Mouse (Mus musculus) adrenal gland, adult 10 weeks (tissue): Measurements from ENCODE around the gene Gm2663. TPM values are rescaled to one million over a fixed set of nuclear protein-coding genes. Genes with fewer than 3 reads are reported as not detected.

ENCODE experiments used
- polyA plus RNA-seq: library from polyadenylated mRNA; stranded (reverse); fragments of 350-450 nt; fragmentation: Illumina TruSeq; extraction: RNeasy Lipid Tissue Mini Kit (QIAGEN cat#74804); gene quantifications from one replicate; pipeline ENCODE4 v1.2.3, GENCODE M21; 2014; ENCODE audit warnings: low read depth, low replicate concordance

Gm2663 gene
- not detected for polyA plus RNA-seq

GRCm38 (mm10) chr6:40999379-40999778, at the start of gene Gm2663:
Gene Gm2663, minus strand, starts transcription at chr6:40999479.

GRCm38 (mm10) chr6:41035409-41035808, 36.1 kb upstream of the Gm2663 start, which contains the start of gene 2210010C04Rik:
Gene 2210010C04Rik, minus strand, starts transcription at chr6:41035509.

GRCm38 (mm10) chr6:40964454-40964853, 34.8 kb downstream of the Gm2663 start, which contains the start of gene 1810009J06Rik:
Gene 1810009J06Rik, plus strand, starts transcription at chr6:40964754.

GRCm38 (mm10) chr6:40951770-40952169, 47.5 kb downstream of the Gm2663 start, which contains the start of gene Gm4744:
Gene Gm4744, minus strand, starts transcription at chr6:40951870.

Other genes with a start within 250 kb of the Gm2663 start
- not detected for gene Moxd2, start 112.0 kb downstream of the Gm2663 start, polyA plus RNA-seq
- gene Prss58, start 99.1 kb downstream of the Gm2663 start, polyA plus RNA-seq, result not detected
- gene 1700074P13Rik, start 58.9 kb downstream of the Gm2663 start, polyA plus RNA-seq, result not detected
- not detected for gene Gm4744, start 47.6 kb downstream of the Gm2663 start, polyA plus RNA-seq
- gene 1810009J06Rik, start 34.7 kb downstream of the Gm2663 start, polyA plus RNA-seq, result not detected
- 0.52 TPM for gene 2210010C04Rik, start 36.0 kb upstream of the Gm2663 start, polyA plus RNA-seq